Mouse (Mus musculus) thymus, postnatal 4 days (tissue): ENCODE data around the gene Cpm.
"Not testable (repeated sequence)": the region's sequence is repeated elsewhere in the genome, so short reads cannot be mapped to it uniquely, and the experiment has no call there.

Experiments used
- DNase-seq: peaks from one replicate; pipeline ENCODE4 v3.0.0; 2021

The Cpm gene

GRCm38 (mm10) chr10:117629169-117629971 lies at the start of gene Cpm:
Cpm (plus strand) TSS chr10:117629500.
- DNase-seq: peak; percentile 74

- DNase-seq: no peak
Observed at GRCm38 (mm10) chr10:117579771-117580284, 49.5 kb upstream of the Cpm start.

- no peak for DNase-seq
Observed at GRCm38 (mm10) chr10:117580405-117580804, 48.9 kb upstream of the Cpm start.

- DNase-seq: no peak
Observed at GRCm38 (mm10) chr10:117581007-117581752, 48.1 kb upstream of the Cpm start.

- DNase-seq: no peak
Observed at GRCm38 (mm10) chr10:117581753-117582062, 47.6 kb upstream of the Cpm start.

- DNase-seq: no peak
Observed at GRCm38 (mm10) chr10:117583155-117584061, 45.9 kb upstream of the Cpm start.

GRCm38 (mm10) chr10:117584102-117584501 lies 45.2 kb upstream of the Cpm start:
- no peak for DNase-seq

- DNase-seq: no peak
Observed at GRCm38 (mm10) chr10:117584566-117585515, 44.5 kb upstream of the Cpm start.

- DNase-seq: no peak
Observed at GRCm38 (mm10) chr10:117585600-117586299, 43.5 kb upstream of the Cpm start.

GRCm38 (mm10) chr10:117586859-117587258 lies 42.4 kb upstream of the Cpm start:
- no peak for DNase-seq

GRCm38 (mm10) chr10:117587335-117587734 lies 42.0 kb upstream of the Cpm start:
- no peak for DNase-seq

GRCm38 (mm10) chr10:117588416-117589143 lies 40.7 kb upstream of the Cpm start:
- not testable (repeated sequence) for DNase-seq

GRCm38 (mm10) chr10:117589144-117589940 lies 40.0 kb upstream of the Cpm start:
- no peak for DNase-seq

GRCm38 (mm10) chr10:117590331-117591301 lies 38.7 kb upstream of the Cpm start:
- DNase-seq: no peak

- DNase-seq: no peak
Observed at GRCm38 (mm10) chr10:117591766-117592165, 37.5 kb upstream of the Cpm start.

GRCm38 (mm10) chr10:117592306-117593040 lies 36.8 kb upstream of the Cpm start:
- DNase-seq: no peak

- no peak for DNase-seq
Observed at GRCm38 (mm10) chr10:117593041-117593570, 36.2 kb upstream of the Cpm start.
